Mouse (Mus musculus): ENCODE results near the gene Ube2m.

Ube2m gene

DNA sequence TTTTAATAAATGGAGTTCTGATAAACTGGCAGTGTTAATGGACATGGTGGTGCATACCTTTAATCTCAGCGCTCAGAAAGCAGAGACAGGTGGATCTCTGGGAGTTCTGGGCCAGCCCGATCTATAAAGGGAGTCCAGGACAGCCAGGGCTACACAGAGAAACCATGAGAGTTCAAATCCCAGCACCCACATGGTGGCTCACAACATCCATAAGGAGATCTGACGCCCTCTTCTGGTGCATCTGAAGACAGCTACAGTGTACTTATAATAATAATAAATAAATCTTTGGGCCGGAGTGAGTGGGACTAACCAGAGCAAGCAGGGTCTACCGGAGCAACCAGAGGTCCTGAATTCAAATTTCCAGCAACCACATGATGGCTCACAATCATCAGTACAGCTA, 34.7 kb downstream of the Ube2m start:
- DNase-seq (ENCODE audit: low spot score): no peak

DNA sequence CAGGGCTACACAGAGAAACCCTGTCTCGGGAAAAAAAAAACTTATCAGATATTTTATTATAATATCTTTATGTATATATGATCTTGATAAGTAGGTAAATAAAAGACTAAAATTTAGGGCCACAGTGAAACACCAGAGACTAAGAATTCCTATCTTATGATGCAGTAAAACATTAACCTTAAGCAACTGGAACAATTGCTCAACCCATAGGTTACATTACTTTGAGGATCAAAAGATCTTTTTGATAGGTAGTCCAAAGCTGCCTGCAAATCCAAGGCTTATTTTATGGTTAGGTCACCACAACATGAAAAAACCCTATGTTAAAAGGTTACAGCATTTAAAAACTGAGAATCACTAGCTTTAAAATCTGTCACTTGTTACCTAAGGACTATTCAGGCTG, 36.5 kb downstream of the Ube2m start:
- no peak for DNase-seq (ENCODE audit: low spot score)

DNA sequence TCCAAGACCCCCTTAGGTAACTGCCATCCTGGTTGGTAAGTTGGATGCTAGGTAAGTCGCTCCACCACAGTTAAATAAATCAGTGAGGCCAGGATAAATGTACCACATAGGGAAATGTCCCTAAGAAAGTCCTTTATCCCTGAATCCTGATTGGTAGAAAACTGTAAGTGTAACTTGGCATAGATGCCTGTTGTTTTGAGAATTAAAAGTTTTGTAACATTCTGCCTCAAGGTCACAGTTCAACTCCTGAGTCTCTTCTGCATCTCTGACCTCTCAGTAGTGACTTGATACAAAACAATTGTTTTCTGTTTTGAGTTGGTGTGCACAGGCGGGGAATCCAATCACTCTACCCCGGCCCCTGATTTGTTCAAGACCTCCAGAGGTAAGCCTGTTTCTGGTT, 39.2 kb downstream of the Ube2m start, which contains the start of gene Trim28:
Gene Trim28 (plus strand): TSS at position 264 of the 400 bp plus-strand sequence.
- no peak for DNase-seq (ENCODE audit: low spot score)

DNA sequence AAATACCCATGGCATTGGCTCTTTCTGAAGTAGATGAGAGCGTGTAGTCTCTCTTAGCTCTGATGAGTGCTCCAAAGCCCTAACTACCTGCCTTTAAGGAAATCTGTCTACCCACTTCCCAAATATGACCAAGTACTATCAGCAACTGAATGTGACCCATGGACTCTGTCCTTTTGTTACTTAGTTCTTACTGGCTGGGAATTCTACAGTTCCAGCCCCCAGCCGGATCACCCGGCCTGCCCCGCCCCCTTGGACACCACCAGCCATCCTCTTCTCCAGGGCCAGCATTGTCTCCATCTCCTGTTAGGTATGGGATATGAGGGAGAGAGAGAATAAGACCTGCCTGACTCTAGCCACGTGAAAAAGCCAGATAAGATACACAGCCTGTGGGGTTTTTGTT, 40.0 kb downstream of the Ube2m start, which contains the start of gene Slc27a5:
Gene Slc27a5 (minus strand): TSS at position 140 of the 400 bp plus-strand sequence.
- no peak for DNase-seq (ENCODE audit: low spot score)

DNA sequence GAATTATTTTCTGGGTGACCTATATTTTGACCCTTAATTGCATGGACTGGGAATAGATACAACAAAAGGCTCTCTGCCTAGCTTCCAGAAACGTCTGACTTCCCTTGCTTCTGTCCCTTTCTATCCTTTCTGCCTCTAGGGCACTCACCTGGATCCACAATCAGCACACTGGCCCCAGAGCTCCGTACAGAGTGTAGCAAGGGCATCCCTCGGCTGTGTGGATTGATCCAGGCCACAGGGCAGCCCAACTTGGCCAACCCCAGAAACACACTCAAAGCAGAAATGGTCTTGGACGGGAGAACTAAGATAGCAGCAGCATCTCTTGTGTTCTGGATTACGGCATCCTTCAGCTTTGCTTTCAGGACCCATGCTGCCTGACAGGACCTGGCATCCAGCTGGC, 40.8 kb downstream of the Ube2m start:
- DNase-seq (ENCODE audit: low spot score): no peak

DNA sequence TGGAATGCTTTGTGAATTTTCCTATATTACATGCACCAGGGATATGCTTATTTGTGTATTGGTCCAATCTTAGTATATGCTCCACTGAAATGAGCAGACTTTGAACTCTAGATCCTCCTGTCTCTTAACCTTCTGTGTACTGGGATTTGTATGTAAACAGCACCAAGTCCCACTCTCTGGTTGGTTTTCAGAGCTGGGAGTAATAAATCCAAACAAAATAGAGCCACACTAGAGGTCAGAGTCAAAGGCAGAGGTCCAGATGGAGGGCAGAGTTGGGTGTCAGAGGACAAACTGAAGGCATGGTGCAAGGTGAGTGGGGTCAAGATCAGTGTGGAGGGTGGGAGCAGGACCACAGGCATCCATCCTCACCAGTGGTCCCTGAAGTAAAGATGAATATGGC, 42.2 kb downstream of the Ube2m start:
- DNase-seq (ENCODE audit: low spot score): no peak

DNA sequence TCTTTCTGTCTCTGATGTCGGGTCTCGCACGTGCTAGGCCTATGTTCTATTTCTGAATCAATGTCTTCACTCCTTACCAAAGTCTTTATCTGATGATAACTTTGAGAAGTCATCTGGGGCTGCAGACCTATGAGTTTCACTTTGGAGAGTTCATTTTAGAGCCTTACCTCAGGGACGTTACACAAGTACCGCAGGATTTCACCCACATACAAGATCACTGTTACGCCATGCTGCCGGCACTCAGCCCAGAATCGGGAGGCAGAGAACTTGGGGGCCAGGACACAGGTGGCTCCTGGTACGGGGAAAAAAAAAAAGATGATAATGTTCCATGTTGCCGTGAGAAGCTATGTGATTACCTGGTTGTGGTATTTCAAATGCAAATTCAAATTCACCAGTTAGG, 44.9 kb downstream of the Ube2m start:
- DNase-seq (ENCODE audit: low spot score): no peak

DNA sequence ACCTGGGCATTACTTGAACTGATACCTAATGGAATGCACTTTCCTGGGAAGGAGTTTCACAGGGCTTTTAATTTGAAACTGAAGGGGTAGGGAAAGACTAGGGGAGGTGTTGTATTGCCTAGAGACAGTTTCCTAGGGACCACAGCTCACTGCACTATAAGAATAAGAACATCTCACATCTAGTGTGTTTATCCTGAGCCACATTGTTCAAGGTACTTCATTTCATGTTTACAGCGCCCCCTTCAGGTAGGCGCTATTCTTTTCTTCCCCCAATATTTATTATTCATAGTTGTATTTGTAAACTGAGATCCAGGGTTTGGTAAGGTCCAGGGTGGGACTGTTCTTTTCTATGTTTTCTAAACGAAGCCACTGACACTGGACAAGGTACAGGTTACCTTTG, 45.9 kb downstream of the Ube2m start:
- DNase-seq (ENCODE audit: low spot score): no peak

DNA sequence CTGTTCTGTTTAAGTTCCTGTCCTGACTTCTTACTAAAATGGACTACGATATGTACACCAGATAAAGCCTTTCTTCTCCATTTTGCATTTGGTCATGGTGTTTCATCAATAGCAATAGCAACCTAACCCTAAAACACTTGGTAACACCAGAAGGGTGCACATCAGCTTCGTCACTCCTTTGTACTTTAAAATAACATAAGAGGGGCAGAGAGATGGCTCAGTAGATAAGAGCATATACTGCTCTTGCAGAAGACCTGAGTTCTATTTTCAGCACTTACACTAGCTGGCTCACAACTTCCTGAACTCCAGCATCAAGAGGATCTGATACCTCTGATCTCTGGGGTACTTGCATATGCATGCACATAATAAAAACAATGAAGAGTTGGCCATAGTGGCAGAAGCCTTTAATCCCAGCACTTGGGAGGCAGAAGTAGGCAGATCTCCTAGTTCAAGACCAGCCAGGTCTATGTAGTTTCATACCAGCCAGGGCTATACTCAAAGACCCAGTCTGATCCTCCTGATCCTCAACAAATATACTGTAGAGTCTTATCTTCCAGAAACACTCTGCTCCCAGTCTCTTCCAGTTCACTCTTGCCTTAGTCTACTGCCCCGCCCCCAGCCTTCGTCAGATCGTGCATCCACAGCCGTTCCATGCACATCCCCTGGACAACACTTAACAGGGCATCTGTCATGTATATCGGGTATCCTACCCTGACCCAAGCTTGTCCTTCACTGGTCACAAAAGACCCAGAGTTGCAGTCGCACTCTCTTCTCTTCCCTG, 50.5 kb downstream of the Ube2m start:
- no peak for DNase-seq (ENCODE audit: low spot score)

DNA sequence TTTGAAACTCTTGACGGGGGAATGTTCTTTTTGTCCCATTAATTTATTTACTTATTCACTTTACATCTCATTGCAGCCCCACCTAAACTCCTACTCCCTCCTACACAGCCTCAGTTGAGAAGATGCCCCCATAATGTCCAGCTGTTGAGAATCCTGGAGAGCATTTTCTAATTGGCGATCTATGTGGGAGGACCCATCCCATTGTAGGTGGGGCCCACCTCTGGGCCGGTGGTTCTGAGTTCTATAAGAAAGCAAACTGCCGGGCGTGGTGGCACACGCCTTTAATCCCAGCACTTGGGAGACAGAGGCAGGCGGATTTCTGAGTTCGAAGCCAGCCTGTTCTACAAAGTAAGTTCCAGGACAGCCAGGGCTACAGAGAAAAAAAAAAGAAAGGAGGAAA, 51.2 kb downstream of the Ube2m start:
- no peak for DNase-seq (ENCODE audit: low spot score)

DNA sequence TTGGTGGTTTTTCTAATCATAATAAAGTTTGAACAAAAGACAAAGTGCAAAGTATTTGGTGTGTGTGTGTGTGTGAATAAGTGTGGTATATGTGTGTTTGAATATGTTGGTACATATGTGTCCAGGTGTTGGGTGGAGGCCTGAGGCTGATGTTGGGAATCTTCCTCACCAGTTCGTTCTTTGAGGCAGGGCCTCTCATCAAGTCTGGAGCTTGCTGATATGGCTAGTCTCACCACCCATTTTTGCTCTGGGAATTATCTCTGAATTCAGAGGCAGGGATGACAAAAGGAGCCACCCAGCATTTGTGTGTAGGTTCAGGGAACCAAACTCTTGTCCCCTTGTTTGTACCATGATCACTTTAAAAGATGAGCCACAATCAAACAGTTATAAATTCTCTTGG, 52.4 kb downstream of the Ube2m start:
- no peak for DNase-seq (ENCODE audit: low spot score)
